Mouse (Mus musculus) MEL (cell line): ENCODE results near the gene Rgl1. TPM values are rescaled to one million over a fixed set of nuclear protein-coding genes. Genes with fewer than 3 reads are reported as not detected.

ENCODE experiments used
- DNase-seq: peaks from one replicate; pipeline ENCODE4 v3.0.0; 2011; ENCODE audit warnings: low read depth, low spot score
- H3K27ac ChIP-seq: 2 replicates; pipeline ENCODE4 v1.5.1; 2012; ENCODE audit warnings: low read depth, mild to moderate bottlenecking, control low read depth, low read length, moderate library complexity; ENCODE audit not compliant: control insufficient read depth
- H3K27me3 ChIP-seq, 2 experiments: fragments of 150-350 bp in 1 of 2; sonication (generic) in 1 of 2; 2 replicates each; pipeline ENCODE4 v1.6.1; 2012; ENCODE audit warnings: low read length in 2 of 2, mild to moderate bottlenecking in 2 of 2, improper control_type of control experiment in 1 of 2, moderate library complexity in 1 of 2; ENCODE audit not compliant: insufficient read depth in 2 of 2, control insufficient read depth in 1 of 2
- H3K36me3 ChIP-seq, 2 experiments: 2 replicates each; pipeline ENCODE4 v1.6.1; 2012 to 2014; ENCODE audit warnings: low read length in 2 of 2, improper control_type of control experiment in 1 of 2, inconsistent platforms in 1 of 2, mild to moderate bottlenecking in 1 of 2; ENCODE audit not compliant: insufficient read depth in 2 of 2, control insufficient read depth in 1 of 2
- H3K4me1 ChIP-seq, 2 experiments: fragments of 150-350 bp in 1 of 2; sonication (generic) in 1 of 2; 2 replicates each; pipeline ENCODE4 v1.6.1; 2012; ENCODE audit warnings: low read length in 2 of 2, improper control_type of control experiment in 1 of 2, mild to moderate bottlenecking in 1 of 2; ENCODE audit not compliant: insufficient read depth in 2 of 2, control insufficient read depth in 1 of 2
- H3K4me3 ChIP-seq, 2 experiments: fragments of 150-350 bp in 1 of 2; sonication (generic) in 1 of 2; 2 replicates each; pipeline ENCODE4 v1.5.1; 2012; ENCODE audit warnings: low read depth in 2 of 2, low read length in 2 of 2, mild to moderate bottlenecking in 2 of 2, moderate library complexity in 2 of 2, control low read depth in 1 of 2, improper control_type of control experiment in 1 of 2; ENCODE audit not compliant: control insufficient read depth in 1 of 2, insufficient read depth in 1 of 2
- H3K79me2 ChIP-seq: 2 replicates; pipeline ENCODE4 v1.6.1; 2012; ENCODE audit warnings: mild to moderate bottlenecking, low read length, moderate library complexity; ENCODE audit not compliant: control insufficient read depth, poor library complexity, insufficient read depth
- H3K9ac ChIP-seq: 2 replicates; pipeline ENCODE4 v1.6.1; 2012; ENCODE audit warnings: low read depth, mild to moderate bottlenecking, control low read depth, low read length, moderate library complexity; ENCODE audit not compliant: control insufficient read depth, poor library complexity, severe bottlenecking
- H3K9me3 ChIP-seq: fragments of 150-350 bp; sonication (generic); replicated peaks from 2 replicates; pipeline ENCODE4 v1.6.1; 2012; ENCODE audit warnings: mild to moderate bottlenecking, low read length, improper control_type of control experiment, moderate library complexity; ENCODE audit not compliant: insufficient read depth
- CHD2 ChIP-seq: IDR thresholded peaks from 2 replicates; pipeline ENCODE4 v1.6.1; 2011; ENCODE audit warnings: low read length, improper control_type of control experiment
- CTCF ChIP-seq, 3 experiments: IDR thresholded peaks in 2 of 3; conservative IDR thresholded peaks in 1 of 3; 2 replicates each; pipeline ENCODE4 v1.5.1; 2011 to 2012; ENCODE audit warnings: low read length in 3 of 3, low read depth in 2 of 3, mild to moderate bottlenecking in 2 of 3, improper control_type of control experiment in 1 of 3, inconsistent platforms in 1 of 3, mixed read lengths in 1 of 3, moderate library complexity in 1 of 3; ENCODE audit not compliant: control insufficient read depth in 1 of 3, insufficient read depth in 1 of 3, poor library complexity in 1 of 3, severe bottlenecking in 1 of 3
- HCFC1 ChIP-seq: IDR thresholded peaks from 2 replicates; pipeline ENCODE4 v1.6.1; 2012; ENCODE audit warnings: low read depth, mild to moderate bottlenecking, inconsistent platforms, low read length, improper control_type of control experiment, moderate library complexity
- JUND ChIP-seq: IDR thresholded peaks from 2 replicates; pipeline ENCODE4 v1.6.1; 2011; ENCODE audit warnings: low read depth, mild to moderate bottlenecking, improper control_type of control experiment, low read length
- KAT2A ChIP-seq: conservative IDR thresholded peaks from 2 replicates; pipeline ENCODE4 v1.6.1; 2012; ENCODE audit warnings: low read depth, low read length, improper control_type of control experiment, inconsistent platforms
- MAX ChIP-seq: IDR thresholded peaks from 2 replicates; pipeline ENCODE4 v1.6.1; 2011; ENCODE audit warnings: low read length, improper control_type of control experiment
- MEF2A ChIP-seq: IDR thresholded peaks from 2 replicates; pipeline ENCODE4 v1.6.1; 2014; ENCODE audit warnings: low read depth, mild to moderate bottlenecking, inconsistent platforms, low read length, improper control_type of control experiment; ENCODE audit not compliant: poor library complexity, insufficient replicate concordance, severe bottlenecking; ENCODE audit errors: extremely low read depth
- MXI1 ChIP-seq: IDR thresholded peaks from 2 replicates; pipeline ENCODE4 v1.6.1; 2011; ENCODE audit warnings: mild to moderate bottlenecking, low read depth, low read length, improper control_type of control experiment
- MYC ChIP-seq: IDR thresholded peaks from 2 replicates; pipeline ENCODE4 v1.6.1; 2011; ENCODE audit warnings: low read depth, mild to moderate bottlenecking, low read length, improper control_type of control experiment, moderate library complexity
- POLR2AphosphoS2 ChIP-seq: IDR thresholded peaks from 2 replicates; pipeline ENCODE4 v1.6.1; 2011; ENCODE audit warnings: low read length, improper control_type of control experiment
- RCOR1 ChIP-seq: IDR thresholded peaks from 2 replicates; pipeline ENCODE4 v1.6.1; 2012; ENCODE audit warnings: low read depth, mild to moderate bottlenecking, inconsistent platforms, low read length, improper control_type of control experiment
- SMC3 ChIP-seq: IDR thresholded peaks from 2 replicates; pipeline ENCODE4 v1.6.1; 2011; ENCODE audit warnings: low read depth, low read length, improper control_type of control experiment
- TAL1 ChIP-seq: IDR thresholded peaks from 2 replicates; pipeline ENCODE4 v1.6.1; 2012; ENCODE audit warnings: mild to moderate bottlenecking, inconsistent platforms, low read length, moderate library complexity, mixed read lengths
- TBP ChIP-seq: IDR thresholded peaks from 2 replicates; pipeline ENCODE4 v1.8.0; 2011; ENCODE audit warnings: low read depth, low read length, improper control_type of control experiment
- USF1 ChIP-seq: IDR thresholded peaks from 2 replicates; pipeline ENCODE4 v1.6.1; 2014; ENCODE audit warnings: low read depth, mild to moderate bottlenecking, inconsistent platforms, low read length, improper control_type of control experiment, moderate library complexity
- USF2 ChIP-seq, 2 experiments: IDR thresholded peaks; 2 replicates each; pipeline ENCODE4 v1.6.1; 2011 to 2012; ENCODE audit warnings: improper control_type of control experiment in 2 of 2, low read length in 2 of 2, borderline replicate concordance in 1 of 2, inconsistent platforms in 1 of 2, low read depth in 1 of 2, mild to moderate bottlenecking in 1 of 2; ENCODE audit not compliant: insufficient read depth in 1 of 2
- ZC3H11A ChIP-seq: IDR thresholded peaks from 2 replicates; pipeline ENCODE4 v1.6.1; 2012; ENCODE audit warnings: low read depth, mild to moderate bottlenecking, inconsistent platforms, low read length, improper control_type of control experiment
- ZKSCAN1 ChIP-seq: IDR thresholded peaks from 2 replicates; pipeline ENCODE4 v1.6.1; 2012; ENCODE audit warnings: low read depth, mild to moderate bottlenecking, inconsistent platforms, low read length, improper control_type of control experiment, moderate library complexity
- ZMIZ1 ChIP-seq: IDR thresholded peaks from 2 replicates; pipeline ENCODE4 v1.6.1; 2012; ENCODE audit warnings: low read depth, mild to moderate bottlenecking, inconsistent platforms, low read length, improper control_type of control experiment, moderate library complexity
- ZNF384 ChIP-seq: IDR thresholded peaks from 2 replicates; pipeline ENCODE4 v1.6.1; 2012; ENCODE audit warnings: low read depth, mild to moderate bottlenecking, inconsistent platforms, low read length, improper control_type of control experiment
- polyA plus RNA-seq, 2 experiments: library from polyadenylated mRNA; stranded (reverse) in 1 of 2; unstranded in 1 of 2; fragments of >175 nt in 1 of 2; fragments of >200 nt in 1 of 2; gene quantifications; 2 replicates each; pipeline versions ENCODE4 v1.2.1 to v1.2.4; 2012; ENCODE audit warnings: low replicate concordance in 2 of 2, low read depth in 1 of 2; ENCODE audit not compliant: insufficient read length in 2 of 2, insufficient read depth in 1 of 2, missing spikeins in 1 of 2
- total RNA-seq: library from RNA; depleted of rRNA; stranded (reverse); fragments of 300-350 nt; gene quantifications from 2 replicates; pipeline ENCODE4 v1.2.3, GENCODE M21; 2012

Rgl1 gene
- total and polyA plus RNA-seq, 3 experiments = 0.12 to 0.39 TPM; not detected in 1

DNA sequence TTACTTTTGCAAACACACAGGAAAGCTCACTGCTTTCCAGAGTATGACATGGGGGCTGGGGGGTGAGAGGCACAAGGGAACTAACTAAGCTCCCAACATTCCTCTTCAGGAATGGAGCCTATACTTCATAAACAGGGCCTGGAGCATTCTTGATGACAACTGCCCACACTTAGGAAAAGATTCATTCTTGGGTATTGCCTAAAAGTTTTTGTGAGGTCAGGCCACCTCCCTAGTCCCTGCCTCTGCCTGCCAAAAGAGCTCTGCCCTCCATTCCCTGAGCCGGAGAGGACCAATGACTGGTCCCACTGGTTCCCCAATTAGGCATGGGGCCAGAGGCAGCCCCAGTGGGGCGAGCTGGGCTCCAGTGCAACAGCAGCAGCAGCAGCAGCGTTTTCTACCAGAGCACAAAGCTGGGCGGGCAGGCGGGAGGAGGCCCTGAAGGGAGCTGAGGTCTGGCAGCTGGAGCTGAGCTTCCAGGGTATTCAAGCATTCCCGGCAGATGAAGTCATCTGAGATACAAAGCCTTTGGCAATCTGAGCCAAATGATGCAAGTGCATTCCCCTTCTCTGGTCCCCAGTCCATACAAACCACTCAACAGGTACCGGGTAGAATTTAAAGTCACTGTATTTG lies 210.1 kb downstream of the Rgl1 start:
- no peaks in the 10 kb centered on the region for H3K79me2 ChIP-seq
- H3K27ac ChIP-seq = no peak overlapping the region
- no peak overlapping the region for H3K4me3 ChIP-seq
- H3K27me3 ChIP-seq = peaks cover 4 to 5% of the 10 kb centered on the region in 2 experiments
- H3K4me1 ChIP-seq = no peaks in the 10 kb centered on the region
- TF ChIP-seq ZKSCAN1 (no peak), TAL1 (no peak), ZNF384 (no peak), USF2 (IDR thresholded peaks at IDR 0.05; ENCODE audit: borderline replicate concordance in 1 of 2, insufficient read depth in 1 of 2, low read depth in 1 of 2, low read length in 2 of 2) (no peak), MEF2A (no peak), SMC3 (no peak), KAT2A (no peak), JUND (no peak), CTCF (IDR thresholded peaks at IDR 0.05 in 2 of 3, conservative IDR thresholded peaks at IDR 0.05 in 1 of 3; ENCODE audit: control insufficient read depth in 1 of 3, insufficient read depth in 1 of 3, low read depth in 2 of 3, low read length in 3 of 3, poor library complexity in 1 of 3, severe bottlenecking in 1 of 3) (no peak), ZC3H11A (no peak), RCOR1 (no peak), TBP (no peak), MXI1 (no peak), ZMIZ1 (no peak), POLR2AphosphoS2 (no peak), MAX (no peak)
- no peaks in the 10 kb centered on the region for H3K36me3 ChIP-seq
- H3K9ac ChIP-seq = no peak overlapping the region
- no peak for DNase-seq
- H3K9me3 ChIP-seq = no peaks in the 10 kb centered on the region

DNA sequence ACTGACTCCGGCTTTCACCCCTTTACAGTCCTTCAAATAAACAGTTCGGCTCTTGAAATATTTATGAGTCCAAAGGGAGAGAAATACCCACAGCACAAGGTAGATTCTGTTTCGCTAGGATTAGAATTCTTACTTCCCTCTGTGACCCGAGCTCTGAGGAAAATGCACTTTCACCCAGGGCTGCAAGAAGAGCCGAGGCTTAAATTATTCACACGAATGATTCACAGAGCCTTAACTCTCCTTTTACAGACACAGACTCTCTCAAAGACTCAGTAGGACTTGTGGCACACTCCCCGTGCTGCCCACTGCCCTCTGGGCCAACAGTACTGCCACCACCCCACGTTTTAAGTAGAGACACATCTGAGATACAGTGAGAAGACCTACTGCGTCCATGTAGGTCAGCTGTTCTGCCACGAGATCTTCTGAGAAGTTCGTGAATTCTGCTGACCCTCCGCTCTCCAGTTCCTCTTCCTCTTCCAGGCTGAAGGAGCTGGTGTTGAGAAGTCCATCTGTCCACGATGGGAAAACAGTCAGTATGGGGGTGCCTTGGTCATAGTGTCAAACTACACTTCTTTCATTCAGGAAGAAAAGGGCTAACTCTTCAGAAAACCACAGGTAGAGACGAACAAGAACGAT lies 212.1 kb downstream of the Rgl1 start:
- Histone ChIP-seq H3K79me2 (no peaks in the 10 kb centered on the region), H3K9ac (no peak overlapping the region), H3K4me3 (no peak overlapping the region), H3K27me3 (peaks cover 5 to 7% of the 10 kb centered on the region in 2 experiments), H3K9me3 (no peaks in the 10 kb centered on the region), H3K4me1 (no peaks in the 10 kb centered on the region), H3K36me3 (no peaks in the 10 kb centered on the region), H3K27ac (no peak overlapping the region)
- DNase-seq = no peak
- TF ChIP-seq HCFC1 = no peak
- TF ChIP-seq RCOR1 = no peak
- no peak for TF ChIP-seq CTCF (IDR thresholded peaks at IDR 0.05 in 2 of 3, conservative IDR thresholded peaks at IDR 0.05 in 1 of 3; ENCODE audit: control insufficient read depth in 1 of 3, insufficient read depth in 1 of 3, low read depth in 2 of 3, low read length in 3 of 3, poor library complexity in 1 of 3, severe bottlenecking in 1 of 3)
- TF ChIP-seq ZKSCAN1 = no peak
- TF ChIP-seq USF1 = no peak
- TF ChIP-seq JUND = no peak
- no peak for TF ChIP-seq CHD2
- TF ChIP-seq MYC = no peak
